Mouse (Mus musculus): Measurements from ENCODE around the gene Eif4ebp2.

The Eif4ebp2 gene

DNA sequence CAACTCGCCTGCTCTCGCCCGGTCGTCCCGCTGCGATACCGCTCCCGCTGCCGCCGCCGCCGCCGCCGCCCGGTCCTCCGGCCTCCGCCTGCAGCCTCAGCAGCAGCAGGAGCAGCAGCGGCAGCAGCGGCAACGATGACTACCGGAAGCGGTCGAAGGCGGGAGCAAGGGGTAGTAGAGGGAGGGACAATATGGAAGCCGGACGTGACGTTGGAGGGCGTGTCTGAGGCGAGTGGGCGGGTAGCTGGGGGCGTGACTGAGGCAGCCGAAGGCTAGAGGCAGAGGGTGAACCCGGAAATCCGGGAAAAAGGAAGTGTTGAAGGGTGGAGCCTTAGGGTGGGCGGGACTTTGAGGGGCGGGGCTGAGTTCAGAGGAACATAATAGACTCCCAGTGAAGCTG is at the start of gene Eif4ebp2:
Eif4ebp2 (minus strand) TSS at position 17 of the 400 bp plus-strand sequence.
- peak; percentile 99 for DNase-seq (ENCODE audit: low spot score)

DNA sequence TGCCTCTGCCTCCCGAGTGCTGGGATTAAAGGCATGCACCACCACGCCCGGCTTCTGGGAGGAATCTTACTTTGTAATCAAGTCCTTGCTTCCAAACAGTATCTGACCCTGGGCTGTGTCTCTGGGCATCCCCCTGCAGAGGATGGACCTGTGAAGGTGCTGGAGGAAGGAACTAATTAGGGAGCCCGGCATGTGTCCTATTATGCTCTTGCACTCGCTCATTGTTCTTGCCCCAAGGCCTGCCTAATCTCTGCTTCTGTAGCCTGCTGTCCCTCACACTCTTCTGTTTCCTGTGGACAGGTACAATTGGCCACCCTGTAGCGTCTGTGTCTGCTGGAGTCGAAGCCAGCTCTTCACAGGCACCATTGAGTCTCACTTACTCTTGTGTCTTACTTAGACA is 48.3 kb upstream of the Eif4ebp2 start:
- DNase-seq (ENCODE audit: low spot score) = no peak

DNA sequence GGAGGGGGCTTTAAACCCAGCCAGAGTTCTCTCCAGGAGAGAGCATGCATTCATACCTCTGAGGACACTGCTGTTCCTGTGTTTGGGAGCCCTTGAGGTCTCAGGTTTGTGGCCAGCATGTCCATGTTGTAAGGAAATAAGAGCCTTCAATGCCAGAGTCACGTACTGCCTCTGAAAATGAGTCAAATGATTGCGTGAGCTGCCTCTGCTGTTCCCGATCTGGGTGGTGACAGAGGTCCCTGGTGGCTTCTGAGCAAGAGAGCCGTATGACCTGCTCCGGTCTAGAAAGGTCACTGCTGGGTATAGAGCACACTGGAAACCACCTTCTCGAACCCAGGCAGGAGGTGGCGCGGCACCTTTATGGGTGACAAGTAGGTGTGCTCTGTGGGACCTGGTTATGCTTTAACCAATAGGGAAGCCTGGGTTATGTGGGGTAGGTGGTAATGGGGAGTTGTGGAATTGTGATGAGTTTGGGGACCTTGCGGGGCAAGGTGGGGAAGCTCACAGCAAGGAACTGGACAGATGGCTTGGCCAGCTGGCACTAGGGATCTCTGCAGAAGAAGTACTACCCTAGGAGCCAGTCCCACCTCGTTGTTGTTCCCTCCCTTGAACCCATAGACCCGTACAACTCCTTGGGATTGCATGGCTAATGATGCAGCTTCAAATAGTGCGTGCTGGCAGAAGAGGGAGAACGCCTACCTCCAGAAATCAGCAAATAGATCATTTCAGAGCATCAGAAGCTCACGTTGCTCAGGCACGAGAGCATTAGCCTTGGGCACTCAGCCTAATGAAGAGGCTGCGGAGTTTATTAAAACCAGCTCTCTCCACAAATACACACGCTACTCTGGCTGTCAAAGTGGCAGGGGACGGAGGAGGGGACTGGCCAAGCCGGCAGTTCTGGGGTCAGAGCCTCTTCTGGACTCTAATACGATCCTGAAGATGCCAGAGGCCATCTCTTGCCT is 47.3 kb upstream of the Eif4ebp2 start:
- DNase-seq (ENCODE audit: low spot score) = no peak

DNA sequence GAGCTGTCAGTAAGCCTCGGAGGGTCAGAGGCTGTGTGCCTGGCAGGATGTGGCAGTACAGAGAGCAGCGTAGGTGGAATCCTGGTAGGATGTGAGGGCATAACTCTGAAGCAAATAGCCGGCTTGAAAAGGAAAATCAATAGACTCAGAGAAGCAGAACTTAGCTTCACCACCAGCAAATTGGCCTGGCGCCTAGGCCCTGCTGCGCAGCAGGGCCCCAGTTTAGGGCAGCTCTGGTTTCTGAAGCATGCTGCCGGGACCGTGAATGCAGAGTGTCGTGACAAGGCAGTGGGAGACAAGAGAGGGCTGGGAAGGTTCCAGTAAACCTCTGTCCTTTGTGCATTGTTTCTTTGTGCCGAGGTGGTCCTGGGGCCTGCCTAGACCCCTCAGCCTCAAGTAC is 43.8 kb upstream of the Eif4ebp2 start:
- peak; percentile 35 for DNase-seq (ENCODE audit: low spot score)

DNA sequence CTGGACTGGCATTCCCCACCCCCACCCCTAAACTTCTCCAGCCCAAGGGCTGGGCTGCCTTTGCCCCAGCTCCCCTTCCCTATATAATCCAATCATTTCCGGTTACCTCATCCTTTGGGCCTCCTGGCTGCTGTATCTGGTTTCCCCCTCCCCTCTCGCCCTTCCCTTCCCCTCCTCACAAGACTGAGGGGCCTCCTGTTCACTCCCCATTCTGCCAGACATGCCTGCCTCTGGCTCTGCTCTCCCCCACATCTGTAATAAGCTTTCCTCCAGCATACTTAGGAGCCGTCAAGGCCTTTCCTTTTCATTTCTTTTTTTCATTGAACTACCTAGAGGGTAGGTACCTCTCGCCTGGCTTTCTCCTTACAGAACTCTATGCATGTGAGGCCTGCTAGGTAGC is 43.0 kb upstream of the Eif4ebp2 start:
- peak; percentile 29 for DNase-seq (ENCODE audit: low spot score)

DNA sequence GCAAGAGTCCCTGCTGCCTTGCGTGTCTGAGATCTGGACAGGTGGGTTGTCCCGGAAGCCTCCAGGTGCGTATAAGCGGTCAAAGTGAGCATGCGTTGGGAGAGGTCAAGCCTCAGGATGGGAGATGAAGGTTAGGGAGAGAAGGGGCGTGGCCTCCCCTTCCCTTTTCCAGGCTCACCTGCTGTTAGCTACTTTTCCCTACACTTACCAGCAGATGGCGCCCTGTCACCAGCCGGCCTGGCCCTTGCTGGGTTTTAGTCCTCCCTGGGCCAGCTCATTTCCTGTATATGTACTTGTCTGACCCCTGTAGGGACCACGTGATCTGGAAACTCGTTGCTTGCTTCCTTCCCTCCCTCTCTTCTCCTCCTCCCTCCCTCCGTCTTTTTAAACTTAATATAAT is 39.6 kb upstream of the Eif4ebp2 start:
- peak; percentile 86 for DNase-seq (ENCODE audit: low spot score)

DNA sequence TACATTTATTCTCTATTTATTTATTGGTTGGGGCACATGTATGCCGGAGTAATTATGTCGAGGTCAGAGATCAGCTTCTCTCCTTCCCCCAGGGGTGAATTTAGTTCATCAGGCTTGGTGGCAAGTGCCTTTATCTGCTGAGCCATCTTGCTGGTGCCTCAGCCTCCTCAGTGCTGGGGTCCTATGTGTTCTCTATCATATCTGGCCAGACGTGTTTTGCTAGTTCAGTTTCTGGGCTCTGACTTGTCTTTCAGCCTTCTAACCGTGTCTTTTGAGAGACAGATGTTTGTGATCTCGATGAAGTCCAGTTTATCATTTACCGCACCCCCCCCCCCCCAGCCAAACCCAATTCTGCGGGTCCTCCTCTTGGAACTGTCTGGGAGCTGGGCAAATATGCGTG is 39.1 kb upstream of the Eif4ebp2 start:
- no peak for DNase-seq (ENCODE audit: low spot score)

DNA sequence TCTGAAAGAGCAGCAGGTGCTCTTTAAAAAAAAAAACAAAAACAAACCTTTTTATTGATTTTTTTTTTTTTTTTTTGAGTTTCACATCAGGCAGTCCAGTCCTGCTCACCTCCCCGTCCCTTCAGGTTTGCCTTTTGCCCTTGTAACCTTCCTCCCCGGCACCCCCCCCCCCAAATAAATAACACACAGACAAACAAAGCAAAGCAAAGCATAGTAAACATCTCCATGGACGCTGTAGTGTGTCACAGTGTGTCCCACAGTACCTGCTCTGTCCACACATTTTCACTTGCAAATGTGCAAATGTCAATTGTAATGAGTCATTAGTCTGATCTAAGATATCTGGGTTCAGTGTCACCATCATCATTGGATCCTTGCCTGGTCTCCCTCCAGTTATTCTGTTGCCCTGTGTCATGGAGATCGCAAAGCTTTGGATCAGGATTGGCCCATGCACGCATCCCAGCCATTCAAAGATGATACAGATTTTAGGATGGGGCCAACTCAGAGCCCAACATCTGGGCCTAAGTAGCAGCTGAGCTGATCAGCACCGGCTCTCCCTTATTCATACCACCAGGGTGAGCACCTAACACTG is 36.2 kb upstream of the Eif4ebp2 start:
- no peak for DNase-seq (ENCODE audit: low spot score)

DNA sequence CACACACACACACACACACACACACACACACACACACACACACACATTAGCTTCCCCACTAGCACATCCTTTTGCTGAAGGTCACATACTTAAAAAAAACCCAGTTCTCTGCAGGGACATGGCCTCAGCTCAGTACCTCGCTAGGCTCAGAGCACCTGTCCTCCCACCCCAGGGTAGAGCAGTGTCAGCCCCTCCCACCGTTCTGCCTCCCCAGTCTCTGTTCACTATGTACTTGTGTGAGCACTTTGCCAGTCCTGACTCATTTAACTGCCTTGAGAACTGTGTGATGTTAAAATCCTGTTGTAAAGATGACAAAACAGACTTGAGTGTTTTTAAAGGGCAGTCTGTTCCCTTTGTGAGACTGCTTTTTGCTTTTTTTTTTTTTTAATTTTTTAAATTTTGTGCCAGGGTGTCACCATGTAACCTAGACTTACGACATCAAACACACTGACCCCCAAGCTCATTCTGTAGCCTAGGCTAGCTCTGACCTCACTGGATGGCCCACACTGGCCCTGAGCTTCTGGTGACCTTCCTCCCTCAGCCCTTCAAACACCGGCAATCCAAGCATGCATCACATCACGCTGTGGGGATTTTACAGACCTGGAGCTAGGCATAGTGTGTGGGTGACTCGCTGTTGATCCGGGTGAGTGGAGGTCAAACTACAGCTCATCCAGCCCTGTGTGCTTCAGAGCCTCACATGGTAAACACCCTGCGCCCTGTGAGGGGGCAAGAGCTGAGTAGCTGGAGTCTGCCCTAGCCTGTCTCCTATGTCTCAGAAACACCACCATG is 34.3 kb upstream of the Eif4ebp2 start:
- no peak for DNase-seq (ENCODE audit: low spot score)

DNA sequence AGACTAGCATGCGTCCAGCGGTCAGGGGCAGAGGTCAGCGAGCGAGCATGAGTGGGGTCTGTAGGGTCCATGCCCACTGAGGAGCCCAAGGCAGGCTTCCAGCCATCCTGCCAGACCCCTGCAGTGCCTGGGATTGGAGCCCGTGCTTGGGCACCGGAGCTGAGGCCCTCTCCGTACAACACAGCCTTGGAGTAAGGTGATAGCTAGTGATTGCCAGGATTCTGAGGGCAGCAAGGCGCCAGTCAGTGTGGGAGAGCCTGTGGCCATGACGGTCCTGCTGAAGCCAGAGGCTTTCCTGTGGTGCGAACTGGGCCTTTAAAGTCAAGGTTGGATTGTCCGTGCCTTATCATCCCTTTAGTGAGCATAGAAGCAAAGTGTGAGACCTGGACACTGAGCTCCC is 32.3 kb upstream of the Eif4ebp2 start:
- DNase-seq (ENCODE audit: low spot score) = no peak

DNA sequence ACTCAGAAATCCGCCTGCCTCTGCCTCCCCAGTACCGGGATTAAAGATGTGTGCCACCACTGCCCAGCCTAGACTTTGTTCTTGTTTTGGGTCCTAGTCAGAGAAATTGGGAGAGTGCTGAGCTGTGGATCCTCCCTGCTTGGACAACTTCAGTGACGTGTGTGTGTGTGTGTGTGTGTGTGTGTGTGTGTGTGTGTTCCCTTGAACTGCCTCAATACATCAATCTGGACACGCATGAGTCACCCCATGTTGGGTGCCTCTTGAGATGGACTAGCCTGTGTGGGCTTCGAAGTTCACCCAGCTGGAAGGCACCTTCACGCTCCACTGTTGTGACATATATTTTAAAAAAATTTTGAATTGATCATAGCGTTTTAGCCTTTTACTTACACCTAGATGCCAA is 30.3 kb upstream of the Eif4ebp2 start:
- DNase-seq (ENCODE audit: low spot score) = no peak

DNA sequence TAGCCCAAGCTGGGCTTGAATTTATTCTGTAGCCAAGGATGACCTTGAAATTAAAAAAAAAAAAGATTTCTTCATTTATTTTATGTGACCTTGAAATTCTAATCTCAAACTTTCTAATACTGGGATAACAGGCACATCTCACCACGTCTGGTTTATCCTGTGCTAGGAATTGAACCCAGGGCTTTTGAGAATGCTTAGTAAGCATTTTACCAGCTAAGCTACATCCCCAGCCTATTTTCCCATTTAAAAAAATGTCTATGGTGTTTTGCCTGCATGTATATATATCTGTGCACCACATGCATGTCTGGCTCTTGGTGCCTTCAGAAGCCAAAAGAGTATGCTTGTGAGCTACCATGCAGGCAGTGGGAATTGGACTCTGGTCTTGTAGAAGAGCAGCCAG is 28.0 kb upstream of the Eif4ebp2 start:
- no peak for DNase-seq (ENCODE audit: low spot score)

DNA sequence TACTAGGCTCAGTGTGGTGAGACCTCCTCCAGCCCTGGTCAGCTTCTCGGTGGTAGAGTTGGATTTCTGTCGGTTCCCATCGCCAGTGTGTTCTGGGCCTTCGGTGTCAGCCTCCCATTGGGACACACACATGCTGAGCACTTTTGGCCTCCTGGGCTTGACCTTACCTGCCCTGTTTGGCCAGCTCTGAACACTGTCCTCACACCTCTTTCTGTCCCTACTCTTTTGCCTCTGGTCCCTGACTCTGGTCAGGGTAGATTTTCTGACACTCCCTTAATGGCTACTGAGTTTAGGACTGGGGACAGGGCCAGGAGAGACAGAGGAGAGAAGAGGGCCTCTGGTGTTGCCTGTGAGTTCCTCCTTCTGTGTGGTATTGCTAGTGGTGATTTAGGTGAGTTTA is 27.5 kb upstream of the Eif4ebp2 start:
- no peak for DNase-seq (ENCODE audit: low spot score)

DNA sequence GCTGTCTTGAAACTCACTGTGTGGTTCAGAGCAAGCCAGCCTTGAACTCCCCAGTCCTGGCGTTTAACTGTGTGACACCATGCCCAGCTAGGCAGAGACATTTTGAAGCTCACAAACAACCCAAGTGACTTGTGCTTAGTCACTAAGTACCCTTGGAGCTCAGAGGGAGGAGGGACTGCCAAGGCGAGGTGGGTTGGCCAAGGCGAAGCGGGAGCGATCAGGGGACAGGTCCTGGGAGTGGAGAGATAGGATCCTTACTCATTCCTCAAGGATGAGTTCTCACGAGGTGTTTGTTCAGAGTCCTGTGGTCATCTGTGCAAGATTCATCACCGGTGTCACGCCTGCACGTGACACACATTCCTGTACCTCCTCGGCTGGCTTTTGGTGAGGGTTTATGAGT is 27.0 kb upstream of the Eif4ebp2 start:
- no peak for DNase-seq (ENCODE audit: low spot score)

DNA sequence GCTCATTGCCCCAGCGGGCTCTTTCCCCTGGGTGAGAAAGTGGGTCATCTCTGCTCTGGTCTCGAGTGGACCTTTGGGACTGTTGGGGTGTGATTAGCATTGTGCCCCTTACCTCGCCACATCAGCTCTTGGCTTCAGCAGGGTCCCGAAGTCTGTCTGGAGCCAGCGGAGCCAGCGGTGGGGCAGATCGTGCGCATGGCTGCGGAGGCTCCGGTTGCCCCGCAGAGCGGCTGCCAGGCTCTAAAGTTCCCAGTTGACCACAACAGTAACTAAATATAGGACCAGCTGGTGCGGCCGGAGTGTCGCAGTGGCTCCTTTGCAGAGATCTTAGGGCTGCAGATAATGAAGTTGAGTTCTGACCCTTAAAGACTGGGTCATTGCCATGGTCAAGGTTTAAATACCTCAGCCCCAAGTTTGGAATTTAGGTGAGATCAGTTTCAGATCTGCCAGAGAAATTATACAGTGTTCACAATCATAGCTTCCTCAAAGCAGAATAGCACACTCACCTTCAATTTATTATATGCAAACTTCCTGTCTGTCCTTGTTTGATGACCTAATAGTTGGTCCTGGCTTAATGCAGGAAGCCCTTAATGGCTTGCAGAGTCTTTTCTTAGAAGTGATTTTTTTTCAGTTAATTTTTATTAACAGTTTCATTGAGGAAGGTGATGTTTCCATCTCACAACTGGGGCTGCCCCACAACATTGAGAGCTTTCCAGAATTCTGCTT is 24.1 kb upstream of the Eif4ebp2 start:
- peak; percentile 43 for DNase-seq (ENCODE audit: low spot score)

DNA sequence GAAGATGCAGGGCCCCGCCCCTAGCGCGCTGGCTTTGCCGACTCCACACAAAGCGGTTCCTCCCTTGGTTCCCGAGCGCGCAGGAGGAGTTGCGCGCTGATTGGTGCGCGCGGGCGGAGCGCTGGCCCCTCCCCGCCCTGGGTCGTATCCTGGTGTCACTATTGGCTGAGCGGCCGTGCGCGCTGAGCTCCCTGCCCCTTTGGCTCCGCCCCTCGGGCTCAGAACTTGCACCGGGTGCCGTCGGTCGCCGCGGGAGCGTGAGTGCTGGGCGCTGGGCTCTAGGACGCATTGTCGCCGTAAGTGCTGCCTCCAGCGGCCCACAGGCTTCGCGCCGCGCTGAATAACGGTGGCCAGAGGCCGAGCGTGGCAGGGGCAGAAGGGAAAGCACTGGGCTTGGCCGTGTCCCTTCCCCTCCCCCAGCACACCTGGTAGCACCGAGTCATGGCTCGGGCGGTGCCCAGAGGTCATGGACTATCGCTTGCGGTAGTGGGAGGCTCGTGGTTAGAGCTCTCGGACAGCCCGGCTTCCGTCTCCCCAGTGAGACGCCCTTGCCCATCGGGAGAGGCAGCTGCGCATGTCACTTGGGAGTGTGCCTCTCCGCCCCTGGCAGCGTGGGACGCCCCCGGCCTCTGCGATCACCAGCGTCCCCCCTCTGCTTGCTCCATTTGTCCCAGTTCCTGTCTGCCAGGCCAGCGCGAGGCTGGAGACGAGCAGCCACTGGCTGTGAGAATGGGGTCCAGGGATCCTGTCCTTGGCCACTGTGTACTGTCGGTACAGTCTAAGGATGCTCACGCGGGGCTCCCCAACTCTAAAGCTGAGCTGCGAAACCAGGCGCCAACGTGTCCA is 23.4 kb upstream of the Eif4ebp2 start, which contains the start of gene Lrrc20:
Lrrc20 (plus strand) TSS at position 208 of the 846 bp plus-strand sequence.
- peak; percentile 96 for DNase-seq (ENCODE audit: low spot score)

DNA sequence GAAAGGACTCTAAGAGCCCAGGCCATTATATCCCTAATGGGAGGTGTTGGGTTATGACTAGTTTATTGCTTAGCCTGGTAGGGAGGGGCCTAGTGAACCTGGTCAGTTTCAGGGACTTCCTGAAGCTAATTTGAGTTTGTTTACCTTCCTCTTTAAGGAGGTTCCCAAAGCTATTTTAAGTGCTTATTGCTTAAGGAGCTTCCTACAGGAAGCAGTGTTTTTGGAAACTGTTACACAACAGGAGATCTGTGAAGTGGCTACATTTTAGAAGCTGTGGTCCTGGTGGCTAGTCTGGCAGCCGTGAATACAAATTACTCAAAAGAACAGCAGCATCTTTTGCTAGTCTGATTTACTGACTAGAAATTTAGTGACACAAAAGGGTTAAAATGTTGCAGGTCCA is 21.9 kb upstream of the Eif4ebp2 start:
- no peak for DNase-seq (ENCODE audit: low spot score)

DNA sequence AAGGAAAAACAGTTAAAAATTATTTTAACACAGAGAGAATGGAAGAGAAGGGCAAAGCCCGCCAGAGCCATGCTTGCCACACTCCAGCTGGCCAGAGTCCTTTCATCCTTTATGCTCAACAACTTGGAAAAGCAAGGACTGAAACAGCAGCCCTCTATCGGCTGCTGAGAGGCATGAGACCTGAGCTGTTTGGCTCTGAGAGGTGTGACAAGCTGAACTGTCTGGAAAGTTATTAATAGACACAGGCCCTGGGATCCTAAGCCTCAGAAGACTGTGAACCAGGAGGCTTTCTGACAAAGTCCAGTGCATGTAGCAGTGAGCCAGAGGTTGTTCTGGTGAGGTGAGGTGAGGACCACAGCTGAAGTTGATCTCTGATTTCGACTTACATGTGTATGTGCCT is 21.2 kb upstream of the Eif4ebp2 start:
- no peak for DNase-seq (ENCODE audit: low spot score)

DNA sequence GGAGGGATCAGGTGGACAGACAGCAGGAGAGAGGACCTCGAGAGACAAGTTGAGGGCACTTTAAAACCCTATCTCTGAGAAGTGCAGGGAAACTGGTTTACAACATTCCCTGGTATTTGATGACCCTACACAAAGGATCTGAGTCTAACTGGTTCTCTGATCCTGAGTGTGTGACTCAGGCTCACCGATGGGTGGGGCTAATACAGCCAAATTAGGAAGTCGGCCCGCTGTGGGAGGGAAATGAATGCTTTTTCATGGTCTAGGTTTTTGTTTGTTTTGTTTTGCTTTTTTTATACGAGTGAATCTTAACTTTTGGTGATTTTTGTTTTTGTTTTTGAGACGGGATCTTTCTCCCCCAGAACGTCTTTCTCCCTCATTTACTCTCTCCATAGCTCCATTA is 16.4 kb upstream of the Eif4ebp2 start:
- no peak for DNase-seq (ENCODE audit: low spot score)

DNA sequence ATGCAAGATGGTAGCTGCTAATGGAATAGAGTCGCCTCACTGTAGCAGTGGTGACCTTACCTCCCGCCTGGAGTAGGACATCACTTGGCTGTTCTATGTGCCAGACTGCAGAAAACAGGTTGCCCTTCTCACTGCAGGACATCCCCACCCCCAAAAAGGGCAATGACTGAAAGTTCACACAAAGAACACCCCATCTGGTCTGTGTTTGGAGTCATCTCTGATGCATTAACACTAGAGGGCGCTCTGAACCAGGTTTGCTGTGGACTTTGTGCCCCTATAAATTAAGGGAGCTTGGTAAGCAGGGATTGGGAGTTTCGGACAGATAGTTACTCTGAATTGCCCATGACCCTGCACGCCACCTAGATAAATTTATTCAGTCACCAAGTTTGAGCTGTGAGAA is 14.4 kb upstream of the Eif4ebp2 start:
- DNase-seq (ENCODE audit: low spot score) = peak; percentile 86

DNA sequence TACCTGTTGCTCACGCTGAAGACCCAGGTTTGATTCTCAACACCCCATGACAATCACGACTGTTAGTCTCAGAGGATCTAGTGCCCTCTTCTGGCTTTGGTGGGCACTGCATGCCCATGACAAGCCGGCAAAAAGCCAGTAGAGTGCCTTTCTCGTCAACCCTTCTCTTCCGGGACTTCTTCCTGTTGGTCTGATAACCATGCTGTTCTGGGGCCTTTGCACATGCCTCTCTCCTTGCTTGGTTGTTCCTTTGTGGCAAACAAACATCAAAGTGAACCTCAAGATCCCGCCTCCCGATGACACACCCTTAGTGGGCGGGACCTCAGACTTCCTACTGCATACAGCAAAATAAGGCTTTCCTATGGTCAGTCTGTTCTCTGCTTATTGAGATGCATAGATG is 13.8 kb upstream of the Eif4ebp2 start:
- peak; percentile 35 for DNase-seq (ENCODE audit: low spot score)

All from retina, embryonic 14.5 days (tissue).